Mouse (Mus musculus) c-Kit-positive CD71-positive TER-119-negative erythroid progenitor cells, embryonic 14.5 days (primary cell): ENCODE measurements around the gene Cpa4.
A peak's percentile ranks its signal among the peaks of the same experiment; 100 is the strongest.

Experiments used
- DNase-seq: peaks from one replicate; pipeline ENCODE4 v3.0.0-alpha.2; 2013; ENCODE audit warnings: low read depth

Gene Cpa4

GRCm38 (mm10) chr6:30568069-30568468, at the start of gene Cpa4:
TSS of gene Cpa4 (plus strand) at chr6:30568369.
- DNase-seq, result no peak

GRCm38 (mm10) chr6:30520400-30520799, 47.8 kb upstream of the Cpa4 start:
- DNase-seq, result no peak

- no peak for DNase-seq
These were observed 42.5 kb upstream of the Cpa4 start for GRCm38 (mm10) chr6:30525456-30526332.

GRCm38 (mm10) chr6:30526586-30527515, 41.3 kb upstream of the Cpa4 start:
- DNase-seq, result no peak

- no peak for DNase-seq
These were observed 39.4 kb upstream of the Cpa4 start for GRCm38 (mm10) chr6:30528800-30529199.

GRCm38 (mm10) chr6:30535340-30535739, 32.8 kb upstream of the Cpa4 start:
- DNase-seq, result peak; percentile 2

GRCm38 (mm10) chr6:30538240-30538639, 29.9 kb upstream of the Cpa4 start:
- no peak for DNase-seq

GRCm38 (mm10) chr6:30538800-30539199, 29.4 kb upstream of the Cpa4 start:
- DNase-seq, result no peak

GRCm38 (mm10) chr6:30541009-30541799, 27.0 kb upstream of the Cpa4 start, which contains the start of gene Cpa2:
TSS of gene Cpa2 (plus strand) at chr6:30541582.
- no peak for DNase-seq

- no peak for DNase-seq
These were observed 25.9 kb upstream of the Cpa4 start for GRCm38 (mm10) chr6:30542277-30542676.

- DNase-seq, result no peak
These were observed 25.1 kb upstream of the Cpa4 start for GRCm38 (mm10) chr6:30543077-30543476.

- DNase-seq, result no peak
These were observed 24.3 kb upstream of the Cpa4 start for GRCm38 (mm10) chr6:30543851-30544250.

- no peak for DNase-seq
These were observed 22.5 kb upstream of the Cpa4 start for GRCm38 (mm10) chr6:30545689-30546088.

- DNase-seq, result peak; percentile 7
These were observed 21.4 kb upstream of the Cpa4 start for GRCm38 (mm10) chr6:30546571-30547273.

GRCm38 (mm10) chr6:30547274-30547645, 20.9 kb upstream of the Cpa4 start:
- DNase-seq, result no peak

- DNase-seq, result no peak
These were observed 20.4 kb upstream of the Cpa4 start for GRCm38 (mm10) chr6:30547656-30548306.

- DNase-seq, result no peak
These were observed 18.9 kb upstream of the Cpa4 start for GRCm38 (mm10) chr6:30549231-30549761.

- DNase-seq, result no peak
These were observed 17.5 kb upstream of the Cpa4 start for GRCm38 (mm10) chr6:30550496-30551192.

GRCm38 (mm10) chr6:30551193-30551515, 17.0 kb upstream of the Cpa4 start:
- DNase-seq, result no peak
